Mouse (Mus musculus): Measurements from ENCODE around the gene Cfap46. TPM values are rescaled to one million over a fixed set of nuclear protein-coding genes. Genes with fewer than 3 reads are reported as not detected.

Cfap46 gene
- polyA plus RNA-seq, 1 experiment from 2014 or later: 0.49 TPM

GRCm38 (mm10) chr7:139584221-139585175 is 99.1 kb downstream of the Cfap46 start:
- Histone ChIP-seq H3K9me3 (no peaks in the 10 kb centered on the region), H3K4me3 (no peak overlapping the region), H3K4me2 (replicated peaks) (no peak overlapping the region), H3K36me3 (no peaks in the 10 kb centered on the region), H3K4me1 (peaks cover 31% of the 10 kb centered on the region), H3K27me3 (replicated peaks) (peaks cover 100% of the 10 kb centered on the region), H3K27ac (no peak overlapping the region), H3K9ac (no peak overlapping the region)
- ATAC-seq (ENCODE audit: low FRiP score, low read depth): no peak
- WGBS: under 1% methylated on average over 53 of the region's 53 CpGs

GRCm38 (mm10) chr7:139583094-139583737 is 100.4 kb downstream of the Cfap46 start:
- H3K36me3 ChIP-seq: no peaks in the 10 kb centered on the region
- H3K9ac ChIP-seq: no peak overlapping the region
- H3K9me3 ChIP-seq: no peaks in the 10 kb centered on the region
- no peak overlapping the region for H3K27ac ChIP-seq
- H3K4me3 ChIP-seq: no peak overlapping the region
- ATAC-seq (ENCODE audit: low FRiP score, low read depth): no peak
- H3K27me3 ChIP-seq (replicated peaks): peaks cover 100% of the 10 kb centered on the region
- peaks cover 29% of the 10 kb centered on the region for H3K4me1 ChIP-seq
- WGBS: 6% methylated on average over 17 of the region's 17 CpGs
- H3K4me2 ChIP-seq (replicated peaks): peak overlapping the region; percentile 58; the same call in 1 of the 2 replicates

GRCm38 (mm10) chr7:139582595-139582994 is 101.0 kb downstream of the Cfap46 start, which contains the start of gene Nkx6-2:
Gene Nkx6-2, minus strand, starts transcription at chr7:139582797.
- under 1% methylated on average over 56 of the region's 56 CpGs for WGBS
- ATAC-seq (ENCODE audit: low FRiP score, low read depth): peak; percentile 42; the same call in 1 of the 2 replicates
- no peak within 1 kb of the TSS for H3K27ac ChIP-seq

GRCm38 (mm10) chr7:139581801-139582571 is 101.6 kb downstream of the Cfap46 start:
- H3K27me3 ChIP-seq (replicated peaks): peaks cover 100% of the 10 kb centered on the region
- ATAC-seq (ENCODE audit: low FRiP score, low read depth): 0 out of 2 replicates have a peak, but pooled peaks have one; percentile 35
- H3K36me3 ChIP-seq: no peaks in the 10 kb centered on the region
- peak overlapping the region; percentile 58 for H3K4me2 ChIP-seq (replicated peaks)
- peaks cover 21% of the 10 kb centered on the region for H3K4me1 ChIP-seq
- H3K4me3 ChIP-seq: peak overlapping the region; percentile 35
- WGBS: 1% methylated on average over 82 of the region's 82 CpGs
- H3K9me3 ChIP-seq: no peaks in the 10 kb centered on the region
- H3K27ac ChIP-seq: no peak overlapping the region
- 0 out of 2 replicates have a peak overlapping the region, but pooled peaks have one; percentile 26 for H3K9ac ChIP-seq

More at GRCm38 (mm10) chr7:139582595-139582994, 101.0 kb downstream of the Cfap46 start, which contains the start of gene Nkx6-2:
- H3K4me1 ChIP-seq: peaks cover 23% of the 10 kb centered on the region
- H3K4me3 ChIP-seq: peak within 1 kb of the TSS; percentile 35
- H3K27me3 ChIP-seq (replicated peaks): peaks cover 100% of the 10 kb centered on the region
- H3K4me2 ChIP-seq (replicated peaks): peak within 1 kb of the TSS; percentile 58
- H3K9me3 ChIP-seq: no peaks in the 10 kb centered on the region
- no peaks in the 10 kb centered on the region for H3K36me3 ChIP-seq
- 0 out of 2 replicates have a peak within 1 kb of the TSS, but pooled peaks have one; percentile 26 for H3K9ac ChIP-seq

- H3K9ac ChIP-seq: 0 out of 2 replicates have a peak overlapping the region, but pooled peaks have one; percentile 26
Observed at GRCm38 (mm10) chr7:139580851-139581775, 102.5 kb downstream of the Cfap46 start.

GRCm38 (mm10) chr7:139579261-139579905 is 104.2 kb downstream of the Cfap46 start:
- H3K9me3 ChIP-seq: no peaks in the 10 kb centered on the region
- H3K9ac ChIP-seq: no peak overlapping the region
- 30% methylated on average over 21 of the region's 21 CpGs for WGBS
- peaks cover 98% of the 10 kb centered on the region for H3K27me3 ChIP-seq (replicated peaks)
- peaks cover 25% of the 10 kb centered on the region for H3K4me1 ChIP-seq
- H3K4me3 ChIP-seq: no peak overlapping the region
- H3K4me2 ChIP-seq (replicated peaks): no peak overlapping the region
- no peaks in the 10 kb centered on the region for H3K36me3 ChIP-seq
- no peak overlapping the region for H3K27ac ChIP-seq
- no peak for ATAC-seq (ENCODE audit: low FRiP score, low read depth)

More at GRCm38 (mm10) chr7:139580851-139581775, 102.5 kb downstream of the Cfap46 start:
- 1% methylated on average over 78 of the region's 78 CpGs for WGBS
- Histone ChIP-seq H3K4me2 (replicated peaks) (peak overlapping the region; percentile 58), H3K4me1 (peaks cover 25% of the 10 kb centered on the region), H3K27me3 (replicated peaks) (peaks cover 99% of the 10 kb centered on the region), H3K27ac (no peak overlapping the region), H3K9me3 (no peaks in the 10 kb centered on the region), H3K36me3 (no peaks in the 10 kb centered on the region), H3K4me3 (peak overlapping the region; percentile 35)
- ATAC-seq (ENCODE audit: low FRiP score, low read depth): no peak

GRCm38 (mm10) chr7:139576064-139576686 is 107.4 kb downstream of the Cfap46 start:
- H3K4me2 ChIP-seq (replicated peaks): no peak overlapping the region
- H3K36me3 ChIP-seq: no peaks in the 10 kb centered on the region
- H3K9ac ChIP-seq: no peak overlapping the region
- peaks cover 9% of the 10 kb centered on the region; the same call in 1 of the 2 replicates for H3K4me1 ChIP-seq
- peaks cover 92% of the 10 kb centered on the region for H3K27me3 ChIP-seq (replicated peaks)
- WGBS: 74% methylated on average over 16 of the region's 16 CpGs
- no peak overlapping the region for H3K27ac ChIP-seq
- no peak for ATAC-seq (ENCODE audit: low FRiP score, low read depth)
- no peak overlapping the region for H3K4me3 ChIP-seq
- H3K9me3 ChIP-seq: no peaks in the 10 kb centered on the region

GRCm38 (mm10) chr7:139572665-139573064 is 111.0 kb downstream of the Cfap46 start:
- no peaks in the 10 kb centered on the region for H3K9me3 ChIP-seq
- H3K27me3 ChIP-seq (replicated peaks): peaks cover 73% of the 10 kb centered on the region
- H3K36me3 ChIP-seq: no peaks in the 10 kb centered on the region
- 86% methylated on average over 3 of the region's 3 CpGs for WGBS
- peaks cover 4% of the 10 kb centered on the region; the same call in 1 of the 2 replicates for H3K4me1 ChIP-seq
- no peak for ATAC-seq (ENCODE audit: low FRiP score, low read depth)
- H3K4me3 ChIP-seq: no peak overlapping the region
- no peak overlapping the region for H3K4me2 ChIP-seq (replicated peaks)
- no peak overlapping the region for H3K9ac ChIP-seq
- H3K27ac ChIP-seq: no peak overlapping the region

GRCm38 (mm10) chr7:139570788-139571187 is 112.8 kb downstream of the Cfap46 start:
- peaks cover 7% of the 10 kb centered on the region; the same call in 1 of the 2 replicates for H3K4me1 ChIP-seq
- peaks cover 54% of the 10 kb centered on the region for H3K27me3 ChIP-seq (replicated peaks)
- H3K9ac ChIP-seq: no peak overlapping the region
- H3K4me3 ChIP-seq: no peak overlapping the region
- no peaks in the 10 kb centered on the region for H3K9me3 ChIP-seq
- ATAC-seq (ENCODE audit: low FRiP score, low read depth): no peak
- 95% methylated on average over 5 of the region's 5 CpGs for WGBS
- no peak overlapping the region for H3K27ac ChIP-seq
- H3K4me2 ChIP-seq (replicated peaks): no peak overlapping the region
- no peaks in the 10 kb centered on the region for H3K36me3 ChIP-seq

- ATAC-seq (ENCODE audit: low FRiP score, low read depth): no peak
- H3K27me3 ChIP-seq (replicated peaks): peaks cover 29% of the 10 kb centered on the region
Observed at GRCm38 (mm10) chr7:139566533-139566932, 117.1 kb downstream of the Cfap46 start.

More at GRCm38 (mm10) chr7:139566533-139566932, 117.1 kb downstream of the Cfap46 start:
- H3K4me2 ChIP-seq (replicated peaks): no peak overlapping the region
- no peaks in the 10 kb centered on the region for H3K36me3 ChIP-seq
- peaks cover 7% of the 10 kb centered on the region; the same call in 1 of the 2 replicates for H3K4me1 ChIP-seq
- no peaks in the 10 kb centered on the region for H3K9me3 ChIP-seq
- no peak overlapping the region for H3K4me3 ChIP-seq
- H3K9ac ChIP-seq: no peak overlapping the region
- H3K27ac ChIP-seq: no peak overlapping the region
- 71% methylated on average over 8 of the region's 8 CpGs for WGBS
